Mouse (Mus musculus) liver, postnatal 0 days (tissue): ENCODE measurements around the gene Htr6.

ENCODE experiments used
- CTCF ChIP-seq: sonication (generic); IDR thresholded peaks from 2 replicates; pipeline ENCODE4 v1.5.1; 2016; ENCODE audit warnings: antibody characterized with exemption, low read depth
- EP300 ChIP-seq: IDR thresholded peaks from 2 replicates; pipeline ENCODE4 v1.6.1; 2016; ENCODE audit warnings: antibody characterized with exemption, low read depth, mild to moderate bottlenecking

DNA sequence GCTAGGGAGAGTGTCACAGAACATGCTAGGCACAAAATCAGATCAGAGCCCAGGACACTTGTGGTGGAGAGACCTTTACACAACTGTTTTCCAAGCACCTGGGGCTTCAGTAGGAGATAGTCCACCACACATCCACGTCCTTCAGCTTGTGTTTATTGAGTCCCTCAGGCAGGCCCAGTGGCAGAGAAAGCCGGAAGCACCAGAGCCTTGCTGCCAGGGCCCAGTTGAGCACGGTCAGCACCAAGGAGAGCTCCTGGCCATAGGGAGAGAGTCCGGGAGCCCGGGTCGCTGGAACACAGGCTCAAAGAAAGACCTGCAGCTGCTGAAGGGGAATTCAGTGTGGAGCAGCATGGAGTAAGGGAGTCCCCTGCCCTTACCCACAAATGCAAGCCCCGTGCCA, 15.8 kb downstream of the Htr6 start:
- TF ChIP-seq CTCF (no peak), EP300 (no peak)
